Mouse (Mus musculus): ENCODE results near the gene Mkrn3.

- no peak for TF ChIP-seq CTCF (IDR thresholded peaks at IDR 0.05; ENCODE audit: control insufficient read depth, insufficient read depth, insufficient replicate concordance, low read depth, low read length)
- no peak for TF ChIP-seq POLR2A (IDR thresholded peaks at IDR 0.05; ENCODE audit: control insufficient read depth, low read depth, low read length)
Measured at GRCm38 (mm10) chr7:62378529-62378928, 41.4 kb downstream of the Mkrn3 start.

Measured in testis, adult 2 months (tissue).